Mouse (Mus musculus) c-Kit-positive CD71-negative TER-119-negative erythroid progenitor cells, embryonic 14.5 days (primary cell): ENCODE measurements around the gene Dock9.

Experiments used
- DNase-seq: peaks from one replicate; pipeline ENCODE4 v3.0.0-alpha.2; 2013; ENCODE audit warnings: low read depth

Dock9 gene

DNA sequence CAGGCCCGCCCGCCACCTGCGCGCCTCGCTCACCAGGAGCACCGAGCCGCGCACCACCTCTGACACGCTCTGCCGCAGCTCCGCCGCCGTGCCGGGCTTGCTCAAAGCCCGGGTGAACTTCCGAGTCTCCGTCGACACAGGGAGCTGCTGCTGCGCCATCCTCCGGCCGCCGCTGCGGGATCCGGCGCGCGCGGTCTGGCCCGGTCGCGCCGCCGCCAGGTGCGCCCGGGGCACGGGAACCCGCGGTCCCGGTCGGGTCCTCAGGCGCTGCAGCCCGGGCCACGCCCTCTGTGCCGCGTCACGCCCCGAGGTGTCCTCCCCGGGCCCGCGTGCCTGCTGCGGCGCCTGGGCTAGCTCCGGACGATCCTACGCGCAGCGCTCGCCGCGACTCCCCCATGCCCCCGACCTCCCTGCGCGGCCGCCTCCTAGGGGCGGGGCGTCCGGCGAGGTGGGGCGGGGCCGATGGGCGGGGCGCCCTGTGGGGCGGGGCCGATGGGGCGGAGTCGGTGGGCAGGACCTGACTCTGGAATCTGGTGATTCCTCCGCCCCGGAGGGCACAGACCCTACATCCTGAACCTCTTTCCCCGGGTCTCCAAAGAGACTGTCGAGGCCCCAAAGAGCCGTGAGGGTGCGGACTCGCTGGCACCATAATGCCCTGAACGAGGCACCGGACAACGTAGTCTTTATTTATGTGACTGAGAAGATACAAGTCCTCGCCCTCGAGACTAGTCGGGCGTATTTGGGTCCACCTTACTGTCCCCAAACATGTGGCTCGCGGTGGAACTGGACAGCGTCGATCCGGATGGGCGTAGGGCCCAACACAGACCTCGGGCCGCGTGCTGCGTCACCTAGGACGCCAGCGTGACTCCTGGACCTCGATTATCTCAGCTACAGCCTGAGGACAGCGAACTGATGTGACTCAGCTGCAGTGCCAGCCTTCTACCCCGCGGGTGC lies at the start of gene Dock9:
Dock9 (minus strand) TSS at position 381 of the 954 bp plus-strand sequence.
- DNase-seq: peak; percentile 69

- no peak for DNase-seq
These were observed 46.8 kb upstream of the Dock9 start for GRCm38 (mm10) chr14:121844486-121844885.

GRCm38 (mm10) chr14:121840217-121840616 lies 42.6 kb upstream of the Dock9 start:
- no peak for DNase-seq

DNA sequence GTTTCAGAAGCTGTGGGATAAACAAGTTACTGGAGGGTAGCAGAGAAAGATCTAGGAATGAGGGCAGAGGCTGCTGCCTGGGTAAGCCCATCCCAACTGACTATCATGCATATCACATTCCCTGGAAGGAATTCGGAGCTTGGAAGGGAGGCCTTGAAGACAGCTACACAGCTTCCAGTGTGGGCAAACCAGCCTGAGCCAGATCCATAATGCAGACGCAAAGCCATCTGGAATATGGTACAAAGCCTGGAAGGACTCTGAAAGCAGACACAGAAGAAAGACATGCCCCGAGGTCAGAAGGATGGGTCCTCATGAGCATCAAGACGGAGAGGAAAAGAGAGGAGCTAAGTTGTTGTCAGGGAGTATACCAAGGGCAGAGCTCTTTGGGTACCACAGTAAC lies 40.5 kb upstream of the Dock9 start:
- no peak for DNase-seq

- no peak for DNase-seq
These were observed 35.4 kb upstream of the Dock9 start for GRCm38 (mm10) chr14:121833001-121833520.

DNA sequence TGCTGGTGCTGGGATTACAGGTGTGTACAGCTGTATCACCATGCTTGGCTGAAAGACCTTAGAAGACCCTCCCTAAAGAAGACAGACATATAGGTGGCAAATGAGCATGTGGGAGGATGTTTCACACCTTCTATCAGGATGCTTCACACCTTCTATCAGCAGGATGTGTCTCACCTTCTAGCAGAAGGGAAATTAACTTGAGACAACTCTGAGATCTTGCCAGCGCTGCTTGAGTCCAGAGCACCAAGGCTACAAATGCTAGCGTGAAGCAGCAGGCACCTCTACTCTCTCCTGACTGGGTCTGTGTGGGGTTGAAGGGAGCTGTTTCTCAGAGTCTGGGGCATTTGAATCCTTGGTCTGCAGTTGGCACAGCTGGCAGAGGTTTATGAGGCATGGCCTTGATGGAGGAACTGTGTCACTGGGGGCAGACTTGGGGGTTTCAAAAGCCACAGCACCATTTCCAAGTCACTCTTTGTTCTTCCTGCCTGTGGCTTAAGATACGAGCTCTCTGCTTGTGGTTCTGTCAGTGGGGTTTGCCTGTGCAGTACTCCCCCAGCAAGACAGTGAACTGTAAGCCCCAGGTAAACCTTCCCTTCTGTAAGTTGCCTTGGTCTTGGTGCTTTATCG lies 32.3 kb upstream of the Dock9 start:
- no peak for DNase-seq

GRCm38 (mm10) chr14:121827091-121827490 lies 29.5 kb upstream of the Dock9 start:
- DNase-seq: no peak

DNA sequence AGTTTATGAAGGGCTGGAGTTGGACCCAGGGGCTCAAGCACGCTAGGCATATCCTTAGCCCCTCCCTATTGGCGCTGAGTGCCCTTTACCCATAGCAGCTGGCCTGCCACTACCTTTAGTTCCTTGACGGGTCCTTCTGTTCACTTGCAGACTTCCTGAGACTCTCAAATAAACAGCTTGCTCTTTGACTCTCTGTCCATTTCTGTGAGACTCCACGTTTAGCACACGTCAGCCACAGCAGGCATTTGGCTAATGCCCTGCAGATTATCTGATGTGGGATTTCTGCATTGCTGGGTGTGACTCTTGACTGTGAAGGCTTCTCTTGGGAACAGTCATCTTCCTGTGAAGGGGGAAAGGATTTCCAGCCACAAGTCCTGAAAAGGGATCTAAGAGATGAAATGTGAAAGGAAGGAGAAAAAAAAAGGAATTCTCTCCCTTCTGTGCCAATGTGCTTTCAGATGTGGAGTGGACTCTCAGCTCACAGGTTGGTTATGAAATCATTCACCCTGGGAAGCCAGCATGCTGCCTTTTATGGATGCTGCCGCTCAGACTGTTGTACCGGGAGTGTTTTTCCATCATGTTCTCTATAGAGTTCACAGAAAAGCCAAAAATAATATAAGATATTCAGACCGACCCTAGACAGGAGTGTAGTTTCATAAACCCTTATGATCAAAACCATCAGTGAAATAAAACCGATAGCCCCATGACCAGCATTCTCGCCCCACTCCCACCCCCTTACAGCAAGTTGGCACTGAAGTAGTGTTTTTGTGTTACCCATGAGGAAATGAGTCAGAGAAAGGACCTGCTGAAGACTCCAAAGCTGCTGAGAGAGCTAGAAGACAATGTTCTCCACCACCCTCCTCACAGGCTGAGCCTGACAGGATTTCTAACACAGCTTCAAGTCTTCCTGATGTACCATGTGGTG lies 28.1 kb upstream of the Dock9 start:
- DNase-seq: no peak

DNA sequence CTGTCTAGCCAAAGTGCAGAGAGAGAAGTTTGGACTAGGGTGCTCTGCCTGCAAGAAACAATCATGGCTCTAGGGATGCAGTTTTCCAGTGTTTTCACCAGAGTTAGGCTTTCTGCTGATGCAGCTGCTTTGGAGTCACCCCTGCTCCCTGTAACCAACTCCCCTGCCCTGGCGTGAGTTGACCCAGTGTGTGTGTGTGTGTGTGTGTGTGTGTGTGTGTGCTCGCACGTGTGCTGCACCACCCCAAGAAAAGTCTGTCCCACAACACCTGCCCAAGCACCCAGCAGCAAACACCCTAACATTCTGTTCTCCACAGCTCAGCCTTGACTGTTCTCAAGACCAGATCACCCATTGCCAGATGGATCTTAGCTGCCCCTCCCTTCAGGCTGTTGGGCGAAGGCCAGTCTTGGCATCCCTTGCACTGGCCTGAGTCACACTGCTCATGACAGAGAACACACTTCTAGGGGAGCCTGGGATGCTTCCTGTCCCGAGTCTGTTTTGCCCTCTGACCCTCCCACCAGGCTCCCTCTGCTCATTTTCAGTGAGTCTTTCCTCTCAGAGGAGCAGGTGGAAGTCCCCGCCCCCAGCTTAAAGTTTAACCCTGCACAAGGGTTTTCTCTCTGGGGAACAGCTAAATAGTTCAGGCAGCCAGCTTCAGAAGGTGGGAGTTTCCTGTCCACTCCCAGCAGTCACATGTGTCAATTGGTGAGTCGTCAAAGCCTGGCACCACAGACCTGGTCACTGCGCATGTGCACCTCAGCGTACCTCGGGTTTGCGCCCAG lies 26.9 kb upstream of the Dock9 start:
- DNase-seq: no peak

- no peak for DNase-seq
These were observed 25.4 kb upstream of the Dock9 start for GRCm38 (mm10) chr14:121822997-121823396.

- DNase-seq: no peak
These were observed 24.9 kb upstream of the Dock9 start for GRCm38 (mm10) chr14:121822506-121822905.

DNA sequence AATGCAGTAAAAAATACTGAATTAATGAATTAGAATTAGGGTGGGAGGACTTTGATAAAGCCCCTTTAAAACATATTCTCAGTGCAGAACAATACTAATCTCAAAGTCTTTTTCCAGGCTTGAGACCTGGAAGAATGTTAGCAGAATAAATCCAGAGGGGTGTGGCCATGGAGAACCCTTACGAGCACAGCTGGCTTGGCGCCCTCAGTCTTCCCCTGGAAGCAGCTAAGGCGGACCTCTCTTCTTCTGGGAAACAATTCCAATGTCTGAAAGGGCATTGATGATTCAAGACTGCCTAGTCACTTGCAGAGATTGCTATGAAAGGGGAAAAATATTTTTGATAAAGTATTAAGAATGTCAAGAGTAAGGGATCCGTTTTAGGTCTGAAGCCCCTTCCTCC lies 9.2 kb upstream of the Dock9 start:
- DNase-seq: no peak

- DNase-seq: no peak
These were observed 8.7 kb upstream of the Dock9 start for GRCm38 (mm10) chr14:121806316-121806715.

- DNase-seq: no peak
These were observed 6.8 kb upstream of the Dock9 start for GRCm38 (mm10) chr14:121804461-121804860.

DNA sequence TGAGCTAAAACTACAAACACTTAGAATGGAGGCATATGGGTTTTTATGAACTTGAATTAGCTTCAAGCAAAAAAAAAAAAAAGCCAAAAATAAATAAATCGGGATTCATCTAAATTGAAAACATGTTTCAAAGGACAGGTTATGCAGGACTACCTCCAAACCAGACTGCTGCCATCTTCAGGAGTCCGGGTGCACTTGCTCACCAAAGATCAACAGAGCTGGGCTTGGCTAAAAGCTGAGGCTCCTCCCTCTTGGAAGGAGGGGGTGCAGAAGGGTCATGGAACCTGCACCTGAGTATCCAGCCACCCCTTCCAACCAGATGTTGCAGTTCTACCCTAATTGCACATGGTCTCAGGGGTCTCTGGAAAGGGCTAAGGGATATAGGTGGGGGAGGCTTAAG lies 3.3 kb upstream of the Dock9 start:
- DNase-seq: no peak

- no peak for DNase-seq
These were observed 1.5 kb upstream of the Dock9 start for GRCm38 (mm10) chr14:121799112-121799511.

GRCm38 (mm10) chr14:121798411-121798799 lies 768 bp upstream of the Dock9 start:
- DNase-seq: peak; percentile 76

DNA sequence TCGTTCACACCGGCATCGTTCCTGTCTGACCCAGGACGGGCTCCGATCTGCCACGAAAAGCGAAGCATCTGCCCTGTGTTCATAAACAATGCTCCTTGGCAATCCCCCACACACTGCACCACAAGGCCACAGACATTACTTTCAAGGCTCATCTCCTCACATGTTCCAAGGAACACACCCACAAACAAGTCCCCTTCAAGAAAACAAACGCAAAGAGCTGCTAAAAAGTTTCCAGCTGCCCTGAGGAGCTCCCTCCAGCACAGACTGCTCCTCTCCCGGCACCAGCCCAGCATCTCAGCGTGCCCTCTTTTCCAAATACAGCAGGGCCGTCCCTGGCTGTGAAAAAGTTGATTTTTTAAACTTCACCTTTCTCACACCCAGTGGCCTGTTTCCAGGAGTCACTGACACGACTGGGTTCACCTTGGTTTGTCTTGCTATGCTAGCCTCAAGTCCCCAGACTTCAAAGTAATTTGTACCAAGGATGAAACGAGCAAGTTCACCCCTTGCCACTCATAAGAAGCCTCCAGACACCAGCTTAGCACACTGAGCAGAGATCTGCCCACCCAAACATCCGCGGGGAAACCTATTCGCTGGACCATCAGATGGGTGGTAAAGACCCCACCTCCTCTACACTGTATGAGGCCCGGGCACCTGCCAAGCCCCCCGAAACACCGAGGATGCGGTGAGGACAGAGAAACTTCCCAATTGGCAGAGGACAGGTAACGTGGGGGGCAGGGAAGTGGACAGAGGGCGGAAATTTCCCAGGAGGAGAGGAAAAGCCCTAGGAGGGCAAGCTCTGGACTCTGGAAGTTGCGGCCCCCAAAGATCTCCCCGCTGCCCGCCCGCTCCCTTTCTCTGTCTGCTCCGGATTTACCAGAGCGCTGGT lies 823 bp downstream of the Dock9 start:
- no peak for DNase-seq

DNA sequence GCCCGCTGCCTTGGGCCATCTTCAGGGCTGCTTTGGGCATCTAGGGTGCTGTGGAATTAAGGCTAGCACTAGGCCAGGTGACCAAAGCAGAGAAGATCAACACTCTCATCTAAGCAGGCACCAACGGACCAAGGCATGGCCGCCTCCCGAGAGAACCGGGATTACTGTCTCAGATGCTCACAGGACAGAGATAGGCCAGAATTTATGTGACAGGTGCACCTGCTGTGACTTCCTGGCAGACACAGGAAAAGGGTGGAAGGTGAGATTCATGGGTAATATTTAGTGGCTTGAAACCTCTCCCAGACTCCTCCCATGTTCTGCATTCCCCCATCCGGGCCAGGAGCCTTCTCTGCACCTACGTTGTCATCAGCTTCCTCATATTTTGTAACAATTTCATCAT lies 2.1 kb downstream of the Dock9 start:
- no peak for DNase-seq

DNA sequence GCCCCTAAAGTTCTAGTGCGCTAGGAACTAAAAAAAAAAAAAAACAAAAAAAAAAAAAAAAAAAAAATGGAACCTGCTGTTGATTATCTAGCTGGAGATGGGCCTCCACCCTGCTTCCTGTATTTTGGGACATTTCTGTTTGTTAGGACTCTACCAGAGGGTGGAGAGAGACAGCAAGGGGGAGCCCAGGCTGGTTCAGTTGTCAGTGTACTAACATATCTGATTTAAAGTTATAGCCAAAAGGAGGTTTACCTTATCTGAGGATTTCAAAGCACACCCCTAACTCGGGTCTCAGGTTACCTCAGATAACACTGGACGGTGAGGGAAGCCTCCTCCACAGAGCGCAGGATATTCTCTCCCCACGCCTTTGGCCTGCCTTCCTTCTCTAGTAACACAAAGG lies 4.0 kb downstream of the Dock9 start:
- DNase-seq: no peak
